Mouse (Mus musculus) CH12.LX (cell line): ENCODE results near the gene 1700123O20Rik. TPM values are rescaled to one million over a fixed set of nuclear protein-coding genes. Genes with fewer than 3 reads are reported as not detected.

Experiments
- DNase-seq: peaks from one replicate; pipeline ENCODE4 v3.0.0-alpha.2; 2013; ENCODE audit errors: extremely low read depth
- H3K27ac ChIP-seq: 2 replicates; pipeline ENCODE4 v1.5.1; 2012; ENCODE audit warnings: low read depth, mild to moderate bottlenecking, control low read depth, moderate library complexity; ENCODE audit not compliant: insufficient read depth
- H3K27me3 ChIP-seq: replicated peaks from 2 replicates; pipeline ENCODE3; 2012; ENCODE audit warnings: inconsistent platforms
- H3K36me3 ChIP-seq, 2 experiments: replicated peaks in 1 of 2; 2 replicates each; pipeline versions ENCODE3 to v1.6.1; 2012; ENCODE audit warnings: inconsistent platforms in 1 of 2, low read length in 1 of 2, mild to moderate bottlenecking in 1 of 2, mixed read lengths in 1 of 2, moderate library complexity in 1 of 2; ENCODE audit not compliant: control insufficient read depth in 1 of 2, insufficient read depth in 1 of 2
- H3K4me1 ChIP-seq, 2 experiments: 2 replicates each; pipeline ENCODE4 v1.6.1; 2012; ENCODE audit warnings: inconsistent platforms in 1 of 2, moderate library complexity in 1 of 2; ENCODE audit not compliant: insufficient read depth in 2 of 2, control insufficient read depth in 1 of 2
- H3K4me2 ChIP-seq: 2 replicates; pipeline ENCODE4 v1.6.1; 2012; ENCODE audit warnings: low read depth, mild to moderate bottlenecking, control low read depth; ENCODE audit not compliant: poor library complexity, insufficient read depth, severe bottlenecking
- H3K4me3 ChIP-seq, 3 experiments: fragments of 150-350 bp in 1 of 3; sonication (generic) in 1 of 3; replicated peaks in 1 of 3; 2 replicates each; pipeline versions ENCODE3 to v1.5.1; 2011 to 2012; ENCODE audit warnings: low read depth in 2 of 3, low read length in 2 of 3, mild to moderate bottlenecking in 2 of 3, moderate library complexity in 2 of 3, control low read depth in 1 of 3, improper control_type of control experiment in 1 of 3, inconsistent platforms in 1 of 3, mixed read lengths in 1 of 3; ENCODE audit not compliant: poor library complexity in 1 of 3
- H3K79me2 ChIP-seq: replicated peaks from 2 replicates; pipeline ENCODE4 v1.6.1; 2012; ENCODE audit warnings: mild to moderate bottlenecking, moderate library complexity; ENCODE audit not compliant: control insufficient read depth, poor library complexity, insufficient read depth, severe bottlenecking; ENCODE audit errors: extremely low read depth
- H3K9ac ChIP-seq: 2 replicates; pipeline ENCODE4 v1.6.1; 2012; ENCODE audit warnings: low read depth, mild to moderate bottlenecking, control low read depth, moderate library complexity; ENCODE audit not compliant: insufficient read depth
- H3K9me3 ChIP-seq: replicated peaks from 2 replicates; pipeline ENCODE3; 2012; ENCODE audit warnings: low read length, inconsistent platforms, mixed read lengths
- ELF1 ChIP-seq: IDR thresholded peaks from 2 replicates; pipeline ENCODE4 v1.6.1; 2014; ENCODE audit warnings: low read depth, mild to moderate bottlenecking, inconsistent platforms, low read length, improper control_type of control experiment
- ETS1 ChIP-seq: conservative IDR thresholded peaks from 2 replicates; pipeline ENCODE4 v1.6.1; 2012; ENCODE audit warnings: low read depth, mild to moderate bottlenecking, inconsistent platforms, low read length, improper control_type of control experiment, moderate library complexity
- IRF4 ChIP-seq: IDR thresholded peaks from 2 replicates; pipeline ENCODE4 v1.6.1; 2014; ENCODE audit warnings: low read depth, mild to moderate bottlenecking, inconsistent platforms, low read length, improper control_type of control experiment
- JUN ChIP-seq: IDR thresholded peaks from 2 replicates; pipeline ENCODE4 v1.6.1; 2011; ENCODE audit warnings: low read depth, mild to moderate bottlenecking, low read length, improper control_type of control experiment, moderate library complexity; ENCODE audit not compliant: insufficient read depth
- JUND ChIP-seq: conservative IDR thresholded peaks from 2 replicates; pipeline ENCODE4 v1.6.1; 2011; ENCODE audit warnings: low read depth, low read length, improper control_type of control experiment
- KAT2A ChIP-seq: IDR thresholded peaks from 2 replicates; pipeline ENCODE4 v1.6.1; 2012; ENCODE audit warnings: low read length, improper control_type of control experiment, inconsistent platforms; ENCODE audit not compliant: insufficient replicate concordance
- MAFK ChIP-seq: IDR thresholded peaks from 2 replicates; pipeline ENCODE4 v1.6.1; 2011; ENCODE audit warnings: low read length, improper control_type of control experiment; ENCODE audit not compliant: insufficient replicate concordance
- MAX ChIP-seq: IDR thresholded peaks from 2 replicates; pipeline ENCODE4 v1.6.1; 2011; ENCODE audit warnings: low read length, improper control_type of control experiment
- MEF2A ChIP-seq: IDR thresholded peaks from 2 replicates; pipeline ENCODE4 v1.6.1; 2014; ENCODE audit warnings: low read depth, mild to moderate bottlenecking, inconsistent platforms, low read length, improper control_type of control experiment, borderline replicate concordance
- MYC ChIP-seq: IDR thresholded peaks from 2 replicates; pipeline ENCODE4 v1.6.1; 2011; ENCODE audit warnings: low read depth, mild to moderate bottlenecking, improper control_type of control experiment, low read length
- PAX5 ChIP-seq: IDR thresholded peaks from 2 replicates; pipeline ENCODE4 v1.6.1; 2012; ENCODE audit warnings: low read length, inconsistent platforms, mixed read lengths
- RCOR1 ChIP-seq: conservative IDR thresholded peaks from 2 replicates; pipeline ENCODE4 v1.6.1; 2012; ENCODE audit warnings: low read depth, mild to moderate bottlenecking, inconsistent platforms, low read length, improper control_type of control experiment
- SMC3 ChIP-seq: IDR thresholded peaks from 2 replicates; pipeline ENCODE4 v1.6.1; 2011; ENCODE audit warnings: low read depth, low read length, improper control_type of control experiment
- TBP ChIP-seq: conservative IDR thresholded peaks from 2 replicates; pipeline ENCODE4 v1.6.1; 2011; ENCODE audit warnings: low read depth, low read length, improper control_type of control experiment
- TCF12 ChIP-seq: IDR thresholded peaks from 2 replicates; pipeline ENCODE4 v1.6.1; 2014; ENCODE audit warnings: low read depth, mild to moderate bottlenecking, inconsistent platforms, low read length, improper control_type of control experiment
- UBTF ChIP-seq: IDR thresholded peaks from 2 replicates; pipeline ENCODE4 v1.6.1; 2012; ENCODE audit warnings: low read depth, mild to moderate bottlenecking, inconsistent platforms, low read length, improper control_type of control experiment, moderate library complexity
- USF1 ChIP-seq: IDR thresholded peaks from 2 replicates; pipeline ENCODE4 v1.6.1; 2014; ENCODE audit warnings: low read depth, mild to moderate bottlenecking, inconsistent platforms, low read length, improper control_type of control experiment
- USF2 ChIP-seq: conservative IDR thresholded peaks from 2 replicates; pipeline ENCODE4 v1.6.1; 2011; ENCODE audit warnings: low read depth, low read length, improper control_type of control experiment
- ZC3H11A ChIP-seq: IDR thresholded peaks from 2 replicates; pipeline ENCODE4 v1.6.1; 2012; ENCODE audit warnings: low read depth, mild to moderate bottlenecking, inconsistent platforms, low read length, improper control_type of control experiment
- ZNF384 ChIP-seq: IDR thresholded peaks from 2 replicates; pipeline ENCODE4 v1.6.1; 2012; ENCODE audit warnings: low read depth, low read length, improper control_type of control experiment, inconsistent platforms
- dilution Hi-C: fragments of 300-500 bp; cut with MboI; formaldehyde crosslinking; loops from 2 replicates; pipeline ENCODE4 v1.14.3; 2020; ENCODE audit warnings: low sequenced_read_pairs; ENCODE audit not compliant: extremely low pct_unique_long_range_greater_than_20kb, extremely low pct_ligation_motif_present
- in situ Hi-C: fragments of 300-500 bp; cut with MboI; formaldehyde crosslinking; loops from 3 replicates; pipeline ENCODE4 v1.14.3; 2019; ENCODE audit warnings: low sequenced_read_pairs, low pct_ligation_motif_present, low pct_unique_long_range_greater_than_20kb, mixed read lengths
- polyA plus RNA-seq: library from polyadenylated mRNA; unstranded; fragments of >175 nt; gene quantifications from 2 replicates; pipeline ENCODE4 v1.2.1, GENCODE M21; 2012; ENCODE audit warnings: low read depth; ENCODE audit not compliant: insufficient read length
- total RNA-seq, 2 experiments: library from RNA; depleted of rRNA; stranded (reverse); fragments of 300-350 nt in 1 of 2; fragments of >200 nt in 1 of 2; gene quantifications; 2 replicates each; pipeline ENCODE4 v1.2.3; 2012 to 2014

Gene 1700123O20Rik
- total and polyA plus RNA-seq, 3 experiments = 33.1 to 60.7 (median 59.1) TPM

GRCm38 (mm10) chr14:54706589-54707320, 20.7 kb downstream of the 1700123O20Rik start:
- peaks cover 9 to 24% of the 10 kb centered on the region in 2 experiments for H3K4me1 ChIP-seq
- H3K4me3 ChIP-seq = no peak overlapping the region
- H3K9me3 ChIP-seq = no peaks in the 10 kb centered on the region
- H3K27ac ChIP-seq = no peak overlapping the region
- dilution Hi-C loops (no loop called here), in situ Hi-C loops (no loop called here)
- H3K4me2 ChIP-seq = no peak overlapping the region
- H3K79me2 ChIP-seq = no peaks in the 10 kb centered on the region
- H3K9ac ChIP-seq = no peak overlapping the region
- no peaks in the 10 kb centered on the region for H3K36me3 ChIP-seq
- TF ChIP-seq MYC = no peak
- TF ChIP-seq MAX = no peak
- TF ChIP-seq SMC3 = no peak
- TF ChIP-seq UBTF = no peak
- TF ChIP-seq KAT2A = no peak
- no peak for TF ChIP-seq MEF2A
- TF ChIP-seq ETS1 = no peak
- no peak for TF ChIP-seq USF1
- TF ChIP-seq MAFK = no peak
- TF ChIP-seq RCOR1 = no peak
- no peak for TF ChIP-seq ZC3H11A
- no peak for TF ChIP-seq TCF12
- no peak for TF ChIP-seq JUND
- TF ChIP-seq ELF1 = no peak
- no peak for TF ChIP-seq IRF4
- no peak for TF ChIP-seq TBP
- no peak for TF ChIP-seq USF2
- no peak for TF ChIP-seq JUN
- DNase-seq = no peak
- H3K27me3 ChIP-seq = no peaks in the 10 kb centered on the region

GRCm38 (mm10) chr14:54709054-54709453, 23.0 kb downstream of the 1700123O20Rik start:
- dilution Hi-C loops = no loop called here
- in situ Hi-C loops = no loop called here
- no peak overlapping the region for H3K4me2 ChIP-seq
- no peak for TF ChIP-seq USF1
- no peak for TF ChIP-seq ZNF384
- TF ChIP-seq TBP = no peak
- no peak for TF ChIP-seq PAX5
- no peak overlapping the region for H3K27ac ChIP-seq
- no peak overlapping the region for H3K4me3 ChIP-seq
- no peaks in the 10 kb centered on the region for H3K27me3 ChIP-seq
- peaks cover 11 to 42% of the 10 kb centered on the region in 2 experiments for H3K4me1 ChIP-seq
- no peaks in the 10 kb centered on the region for H3K36me3 ChIP-seq
- H3K79me2 ChIP-seq = no peaks in the 10 kb centered on the region
- no peaks in the 10 kb centered on the region for H3K9me3 ChIP-seq
- H3K9ac ChIP-seq = no peak overlapping the region
- DNase-seq = no peak
